13 mouse cellular contexts compared by ENCODE assay signal in genomic region chr13:20151302-20151978, GRCm38 (mm10).
DNase-seq lines count a peak whose midpoint lies in the region; ATAC-seq and TF ChIP-seq lines count a peak whose summit lies in the region.
"Had no signal": no experiment of that assay in that cellular context is flagged by ENCODE, and none has a peak within 500 bp of the region (broad histone marks: within the 10 kb centered on the region; RNA-seq: fewer than 3 reads in every experiment).

No protein-coding gene starts in this region.

- no peak overlapping the region for H3K4me2 ChIP-seq in lung, embryonic 14.5 days
- no peak overlapping the region for H3K4me2 ChIP-seq in limb, embryonic 15.5 days

- peak overlapping the region; percentile 42; the same call in 1 of the 2 replicates for H3K27ac ChIP-seq in lung, embryonic 14.5 days (ENCODE audit: low read depth)
- H3K27ac ChIP-seq in limb, embryonic 15.5 days, result 0 out of 2 replicates have a peak overlapping the region, but pooled peaks have one; percentile 43

- no peak for DNase-seq in lung, embryonic 14.5 days
- DNase-seq in lung, postnatal 10 days, result no peak
- DNase-seq in MEL-GATA-1-ER (ENCODE audit: extremely low read depth, low read depth) (peak; percentile 50), MN1 (ENCODE audit: low spot score) (no peak)
- peak; percentile 24 for DNase-seq in naive thymus-derived CD4-positive, alpha-beta T cell, adult 2 months (ENCODE audit: low read depth)
- DNase-seq in cerebellum, postnatal 14 days, result no peak
- DNase-seq in layer of hippocampus, postnatal 25 days (ENCODE audit: extremely low spot score in 1 of 2, low spot score in 1 of 2), result no peak
- DNase-seq: cerebellum, postnatal 25 days; heart, postnatal 4 days; thymus, postnatal 14 days had no signal

- no peaks in the 10 kb centered on the region for H3K27me3 ChIP-seq in lung, embryonic 14.5 days (ENCODE audit: insufficient read depth, low read length)
- H3K27me3 ChIP-seq in limb, embryonic 15.5 days, result no peaks in the 10 kb centered on the region

- H3K9ac ChIP-seq in lung, embryonic 14.5 days, result no peak overlapping the region
- H3K9ac ChIP-seq in limb, embryonic 15.5 days, result no peak overlapping the region

- ATAC-seq in lung, embryonic 14.5 days (ENCODE audit: insufficient read depth), result no peak
- no peak for ATAC-seq in limb, embryonic 15.5 days (ENCODE audit: insufficient number of reproducible peaks, low FRiP score, low TSS enrichment, low read depth)
- ATAC-seq: intestine, postnatal 0 days had no signal

- H3K4me1 ChIP-seq in lung, embryonic 14.5 days (ENCODE audit: insufficient read depth), result peaks cover 14% of the 10 kb centered on the region; the same call in 1 of the 2 replicates
- H3K4me1 ChIP-seq in limb, embryonic 15.5 days, result peaks cover 9% of the 10 kb centered on the region

- no peaks in the 10 kb centered on the region for H3K9me3 ChIP-seq in lung, embryonic 14.5 days (ENCODE audit: low read depth, low read length)
- no peaks in the 10 kb centered on the region for H3K9me3 ChIP-seq in limb, embryonic 15.5 days

- H3K4me3 ChIP-seq in lung, embryonic 14.5 days (ENCODE audit: low read depth, low read length), result no peak overlapping the region
- no peak overlapping the region for H3K4me3 ChIP-seq in limb, embryonic 15.5 days
- H3K4me3 ChIP-seq: myocyte had no signal

- TF ChIP-seq CTCF in lung, embryonic 14.5 days (IDR thresholded peaks at IDR 0.05; ENCODE audit: low read depth), result no peak

- H3K36me3 ChIP-seq in lung, embryonic 14.5 days (ENCODE audit: insufficient read depth), result no peaks in the 10 kb centered on the region
- no peaks in the 10 kb centered on the region for H3K36me3 ChIP-seq in limb, embryonic 15.5 days

- WGBS in lung, embryonic 14.5 days, result 55% methylated on average over 4 of the region's 4 CpGs
- WGBS in limb, embryonic 15.5 days, result 9% methylated on average over 4 of the region's 4 CpGs

Comparison
In these comparisons a context has a peak if more than half of its experiments do, and no peak if none do; other contexts are left out.
1. DNase-seq: peak in MEL-GATA-1-ER (single experiment) and naive thymus-derived CD4-positive, alpha-beta T cell, adult 2 months (single experiment); none in lung, embryonic 14.5 days (single experiment), lung, postnatal 10 days (single experiment), cerebellum, postnatal 14 days (0 of 2), MN1 (single experiment) and layer of hippocampus, postnatal 25 days (0 of 2).